Mouse (Mus musculus) heart, postnatal 0 days (tissue): ENCODE measurements at regions not wholly inside any gene's neighbourhood (a gene's known extent, or its start where the extent isn't known, plus 50 kb on each side); places are given as distances from the start of the nearest gene placed in this dataset.

Source experiments
- CTCF ChIP-seq: IDR thresholded peaks from 2 replicates; pipeline ENCODE4 v1.5.1; 2016; ENCODE audit warnings: antibody characterized with exemption, control low read depth, low read depth
- EP300 ChIP-seq: IDR thresholded peaks from 2 replicates; pipeline ENCODE4 v1.6.1; 2016; ENCODE audit warnings: antibody characterized with exemption, low read depth

GRCm38 (mm10) chr16:75439296-75439695, 146.6 kb downstream of the Lipi start:
- no peak for TF ChIP-seq CTCF
- TF ChIP-seq EP300 = no peak
